Mouse (Mus musculus): Measurements from ENCODE around the gene Rpl35a. TPM values are rescaled to one million over a fixed set of nuclear protein-coding genes. Genes with fewer than 3 reads are reported as not detected.

Gene Rpl35a
- 100 to 1,000 TPM; 380 to 387 TPM for total RNA-seq (2021)

- peak; percentile 93 to 94 for DNase-seq
- intact Hi-C loops (cut with DNase I): no loop called here
Observed at GRCm38 (mm10) chr16:33056095-33056785, at the start of gene Rpl35a, which contains the start of gene Iqcg. Gene Rpl35a, plus strand, starts transcription at chr16:33056453. Gene Iqcg, minus strand, starts transcription at chr16:33056218.

GRCm38 (mm10) chr16:33006888-33007287 lies 49.4 kb upstream of the Rpl35a start:
- intact Hi-C loops (cut with DNase I): no loop called here
- no peak for DNase-seq

GRCm38 (mm10) chr16:33007436-33007835 lies 48.8 kb upstream of the Rpl35a start:
- no peak for DNase-seq
- intact Hi-C loops (cut with DNase I): no loop called here

- intact Hi-C loops (cut with DNase I): no loop called here
- DNase-seq: no peak
Observed at GRCm38 (mm10) chr16:33010166-33010565, 46.1 kb upstream of the Rpl35a start.

GRCm38 (mm10) chr16:33013801-33014200 lies 42.5 kb upstream of the Rpl35a start:
- no peak for DNase-seq
- intact Hi-C loops (cut with DNase I): no loop called here

- intact Hi-C loops (cut with DNase I): no loop called here
- DNase-seq: no peak
Observed at GRCm38 (mm10) chr16:33014921-33015320, 41.3 kb upstream of the Rpl35a start.

- intact Hi-C loops (cut with DNase I): no loop called here
- no peak for DNase-seq
Observed at GRCm38 (mm10) chr16:33015396-33015907, 40.8 kb upstream of the Rpl35a start.

- intact Hi-C loops (cut with DNase I): no loop called here
- no peak for DNase-seq
Observed at GRCm38 (mm10) chr16:33015986-33016385, 40.3 kb upstream of the Rpl35a start.

GRCm38 (mm10) chr16:33017677-33018349 lies 38.4 kb upstream of the Rpl35a start:
- intact Hi-C loops (cut with DNase I): no loop called here
- DNase-seq: no peak

GRCm38 (mm10) chr16:33019117-33019770 lies 37.0 kb upstream of the Rpl35a start:
- intact Hi-C loops (cut with DNase I): no loop called here
- no peak for DNase-seq

- DNase-seq: peak in 1 of 2 experiments; percentile 22
- intact Hi-C loops (cut with DNase I): no loop called here
Observed at GRCm38 (mm10) chr16:33021381-33021780, 34.9 kb upstream of the Rpl35a start.

GRCm38 (mm10) chr16:33023750-33024149 lies 32.5 kb upstream of the Rpl35a start:
- DNase-seq: peak; percentile 90 to 94
- intact Hi-C loops (cut with DNase I): loop anchor here (1.0 kb wide), 2 partner anchors 132 to 210 kb away; no protein-coding TSS in a partner anchor

- intact Hi-C loops (cut with DNase I): loop anchor here (1.0 kb wide), 2 partner anchors 131 to 211 kb away; no protein-coding TSS in a partner anchor
- DNase-seq: no peak
Observed at GRCm38 (mm10) chr16:33024456-33025104, 31.7 kb upstream of the Rpl35a start.

- intact Hi-C loops (cut with DNase I): no loop called here
- no peak for DNase-seq
Observed at GRCm38 (mm10) chr16:33026357-33026756, 29.9 kb upstream of the Rpl35a start.

- intact Hi-C loops (cut with DNase I): no loop called here
- no peak for DNase-seq
Observed at GRCm38 (mm10) chr16:33036006-33036405, 20.2 kb upstream of the Rpl35a start.

- no peak for DNase-seq
- intact Hi-C loops (cut with DNase I): no loop called here
Observed at GRCm38 (mm10) chr16:33042682-33043081, 13.6 kb upstream of the Rpl35a start.

- no peak for DNase-seq
- intact Hi-C loops (cut with DNase I): no loop called here
Observed at GRCm38 (mm10) chr16:33043268-33043667, 13.0 kb upstream of the Rpl35a start.

- intact Hi-C loops (cut with DNase I): no loop called here
- no peak for DNase-seq
Observed at GRCm38 (mm10) chr16:33048004-33048403, 8.2 kb upstream of the Rpl35a start.

GRCm38 (mm10) chr16:33048686-33049085 lies 7.6 kb upstream of the Rpl35a start:
- DNase-seq: no peak
- intact Hi-C loops (cut with DNase I): no loop called here

- no peak for DNase-seq
- intact Hi-C loops (cut with DNase I): no loop called here
Observed at GRCm38 (mm10) chr16:33049809-33050208, 6.4 kb upstream of the Rpl35a start.

- intact Hi-C loops (cut with DNase I): no loop called here
Observed at GRCm38 (mm10) chr16:33053141-33053540, 3.1 kb upstream of the Rpl35a start.

More at GRCm38 (mm10) chr16:33053141-33053540, 3.1 kb upstream of the Rpl35a start:
- DNase-seq: no peak
